Mouse (Mus musculus) embryonic facial prominence, embryonic 14.5 days (tissue): ENCODE measurements at regions not wholly inside any gene's neighbourhood (a gene's known extent, or its start where the extent isn't known, plus 50 kb on each side); places are given as distances from the start of the nearest gene placed in this dataset.
A peak's percentile ranks its signal among the peaks of the same experiment; 100 is the strongest.

ENCODE experiments used
- ATAC-seq: fragments of 200-750 bp; cut with Nextera tagmentation; 2 replicates; pipeline ENCODE4 v1.8.0; 2017; ENCODE audit warnings: low read depth, moderate number of reproducible peaks, moderate TSS enrichment
- DNase-seq: peaks from one replicate; pipeline ENCODE4 v3.0.0-alpha.2; 2015; ENCODE audit warnings: low spot score
- H3K27ac ChIP-seq: fragments of 300-500 bp; sonication (generic); replicated peaks from 2 replicates; pipeline ENCODE4 v1.5.1; 2014; ENCODE audit warnings: low read depth, mild to moderate bottlenecking, low read length, moderate library complexity
- H3K27me3 ChIP-seq: fragments of 300-500 bp; sonication (generic); replicated peaks from 2 replicates; pipeline ENCODE4 v1.6.1; 2014; ENCODE audit warnings: low read length; ENCODE audit not compliant: control insufficient read depth, insufficient read depth
- H3K36me3 ChIP-seq: fragments of 300-500 bp; sonication (generic); 2 replicates; pipeline ENCODE4 v1.6.1; 2014; ENCODE audit warnings: low read length, mixed read lengths; ENCODE audit not compliant: control insufficient read depth, insufficient read depth
- H3K4me1 ChIP-seq: fragments of 300-500 bp; sonication (generic); 2 replicates; pipeline ENCODE4 v1.6.1; 2014; ENCODE audit warnings: antibody characterized with exemption, low read length; ENCODE audit not compliant: control insufficient read depth, insufficient read depth
- H3K4me2 ChIP-seq: fragments of 300-500 bp; sonication (generic); 2 replicates; pipeline ENCODE4 v1.6.1; 2014; ENCODE audit warnings: low read depth, mild to moderate bottlenecking, low read length, moderate library complexity, mixed read lengths
- H3K4me3 ChIP-seq: fragments of 300-500 bp; sonication (generic); 2 replicates; pipeline ENCODE4 v1.5.1; 2014; ENCODE audit warnings: low read depth, mild to moderate bottlenecking, low read length
- H3K9ac ChIP-seq: fragments of 300-500 bp; sonication (generic); 2 replicates; pipeline ENCODE4 v1.6.1; 2014; ENCODE audit warnings: low read depth, mild to moderate bottlenecking, low read length, moderate library complexity, mixed read lengths
- H3K9me3 ChIP-seq: fragments of 300-500 bp; sonication (generic); 2 replicates; pipeline ENCODE4 v1.6.1; 2016; ENCODE audit warnings: low read length; ENCODE audit not compliant: control insufficient read depth
- WGBS: fragments of 180-500 bp; shearing (Covaris S2); extraction: QIAGEN DNeasy Blood & Tissue Kit; methylation state at CpG from one replicate; pipeline ENCODE4 v1.1.7; 2014; 5-methylcytosine and 5-hydroxymethylcytosine counted together

- DNase-seq (peak; percentile 72), ATAC-seq (peak; percentile 75)
- Histone ChIP-seq H3K9me3 (no peaks in the 10 kb centered on the region), H3K36me3 (no peaks in the 10 kb centered on the region), H3K4me2 (no peak overlapping the region), H3K4me1 (peaks cover 12% of the 10 kb centered on the region), H3K9ac (no peak overlapping the region), H3K4me3 (no peak overlapping the region), H3K27me3 (no peaks in the 10 kb centered on the region), H3K27ac (no peak overlapping the region)
- WGBS, result 35% methylated on average over 3 of the region's 3 CpGs
Observed at GRCm38 (mm10) chr2:38420498-38420897, 81.4 kb downstream of the Lhx2 start.

GRCm38 (mm10) chr2:38422406-38422805, 83.3 kb downstream of the Lhx2 start:
- Histone ChIP-seq H3K27ac (no peak overlapping the region), H3K4me1 (peaks cover 12% of the 10 kb centered on the region), H3K27me3 (no peaks in the 10 kb centered on the region), H3K4me2 (no peak overlapping the region), H3K9ac (no peak overlapping the region), H3K9me3 (no peaks in the 10 kb centered on the region), H3K36me3 (no peaks in the 10 kb centered on the region), H3K4me3 (no peak overlapping the region)
- DNase-seq (no peak), ATAC-seq (no peak)
- 77% methylated on average over 3 of the region's 3 CpGs for WGBS

- peak overlapping the region; percentile 48 for H3K4me2 ChIP-seq
- no peaks in the 10 kb centered on the region for H3K36me3 ChIP-seq
- H3K27ac ChIP-seq, result peak overlapping the region; percentile 23; the same call in 1 of the 2 replicates
- 0 out of 2 replicates have a peak overlapping the region, but pooled peaks have one; percentile 35 for H3K9ac ChIP-seq
- no peaks in the 10 kb centered on the region for H3K27me3 ChIP-seq
- 27% methylated on average over 7 of the region's 7 CpGs for WGBS
- ATAC-seq, result peak; percentile 3; the same call in 1 of the 2 replicates
- peaks cover 12% of the 10 kb centered on the region for H3K4me1 ChIP-seq
- no peak for DNase-seq
- H3K9me3 ChIP-seq, result no peaks in the 10 kb centered on the region
- H3K4me3 ChIP-seq, result 0 out of 2 replicates have a peak overlapping the region, but pooled peaks have one; percentile 16
Observed at GRCm38 (mm10) chr2:38423886-38424277, 84.8 kb downstream of the Lhx2 start.

- WGBS, result 5% methylated on average over 15 of the region's 22 CpGs
- ATAC-seq (peak; percentile 66), DNase-seq (peak; percentile 69)
- H3K4me3 ChIP-seq, result peak overlapping the region; percentile 16; the same call in 1 of the 2 replicates
- no peaks in the 10 kb centered on the region for H3K36me3 ChIP-seq
- H3K27ac ChIP-seq, result peak overlapping the region; percentile 23; the same call in 1 of the 2 replicates
- H3K4me1 ChIP-seq, result peaks cover 12% of the 10 kb centered on the region
- peak overlapping the region; percentile 48 for H3K4me2 ChIP-seq
- no peaks in the 10 kb centered on the region for H3K27me3 ChIP-seq
- no peaks in the 10 kb centered on the region for H3K9me3 ChIP-seq
- H3K9ac ChIP-seq, result peak overlapping the region; percentile 35
Observed at GRCm38 (mm10) chr2:38424278-38424931, 85.3 kb downstream of the Lhx2 start.

- no peak for ATAC-seq
- Histone ChIP-seq H3K9ac (peak overlapping the region; percentile 35; the same call in 1 of the 2 replicates), H3K9me3 (no peaks in the 10 kb centered on the region), H3K4me3 (no peak overlapping the region), H3K27ac (no peak overlapping the region), H3K27me3 (no peaks in the 10 kb centered on the region), H3K4me2 (peak overlapping the region; percentile 48), H3K36me3 (no peaks in the 10 kb centered on the region), H3K4me1 (peaks cover 12% of the 10 kb centered on the region)
- WGBS, result 19% methylated on average over 9 of the region's 9 CpGs
- no peak for DNase-seq
Observed at GRCm38 (mm10) chr2:38424976-38425375, 85.9 kb downstream of the Lhx2 start.

GRCm38 (mm10) chr2:38429752-38430378, 81.6 kb upstream of the Nek6 start:
- Histone ChIP-seq H3K4me3 (no peak overlapping the region), H3K27me3 (no peaks in the 10 kb centered on the region), H3K4me2 (no peak overlapping the region), H3K4me1 (no peaks in the 10 kb centered on the region; the same call in 1 of the 2 replicates), H3K9me3 (no peaks in the 10 kb centered on the region), H3K27ac (no peak overlapping the region), H3K9ac (no peak overlapping the region), H3K36me3 (no peaks in the 10 kb centered on the region)
- ATAC-seq, result 0 out of 2 replicates have a peak, but pooled peaks have one; percentile 54
- DNase-seq, result peak; percentile 70
- 39% methylated on average over 6 of the region's 6 CpGs for WGBS

- no peak overlapping the region for H3K27ac ChIP-seq
Observed at GRCm38 (mm10) chr2:38431546-38431945, 79.9 kb upstream of the Nek6 start.

GRCm38 (mm10) chr2:38433736-38434135, 77.7 kb upstream of the Nek6 start:
- 13% methylated on average over 3 of the region's 3 CpGs for WGBS
- DNase-seq, result peak; percentile 40
- H3K36me3 ChIP-seq, result no peaks in the 10 kb centered on the region
- H3K27ac ChIP-seq, result no peak overlapping the region
- H3K4me1 ChIP-seq, result no peaks in the 10 kb centered on the region
- H3K4me3 ChIP-seq, result no peak overlapping the region
- H3K4me2 ChIP-seq, result no peak overlapping the region
- H3K9ac ChIP-seq, result no peak overlapping the region
- H3K9me3 ChIP-seq, result no peaks in the 10 kb centered on the region
- H3K27me3 ChIP-seq, result no peaks in the 10 kb centered on the region
- ATAC-seq, result no peak

More at GRCm38 (mm10) chr2:38431546-38431945, 79.9 kb upstream of the Nek6 start:
- H3K4me1 ChIP-seq, result no peaks in the 10 kb centered on the region
- no peak overlapping the region for H3K4me2 ChIP-seq
- ATAC-seq (no peak), DNase-seq (peak; percentile 26)
- H3K9me3 ChIP-seq, result no peaks in the 10 kb centered on the region
- no peaks in the 10 kb centered on the region for H3K27me3 ChIP-seq
- WGBS, result 44% methylated on average over 5 of the region's 5 CpGs
- no peak overlapping the region for H3K9ac ChIP-seq
- no peak overlapping the region for H3K4me3 ChIP-seq
- no peaks in the 10 kb centered on the region for H3K36me3 ChIP-seq
